Mouse (Mus musculus) cortical plate, adult 2 months (tissue): Measurements from ENCODE around the gene Tyk2.

Experiments
- CTCF ChIP-seq: fragments of 200-500 bp; IDR thresholded peaks from 2 replicates; pipeline ENCODE4 v1.5.1; 2011; ENCODE audit warnings: mild to moderate bottlenecking, control low read depth, low read length; ENCODE audit not compliant: insufficient read depth; ENCODE audit errors: extremely low read depth
- POLR2A ChIP-seq: fragments of 200-500 bp; IDR thresholded peaks from 2 replicates; pipeline ENCODE4 v1.6.1; 2011; ENCODE audit warnings: mild to moderate bottlenecking, low read length, control low read depth; ENCODE audit not compliant: insufficient read depth; ENCODE audit errors: extremely low read depth

DNA sequence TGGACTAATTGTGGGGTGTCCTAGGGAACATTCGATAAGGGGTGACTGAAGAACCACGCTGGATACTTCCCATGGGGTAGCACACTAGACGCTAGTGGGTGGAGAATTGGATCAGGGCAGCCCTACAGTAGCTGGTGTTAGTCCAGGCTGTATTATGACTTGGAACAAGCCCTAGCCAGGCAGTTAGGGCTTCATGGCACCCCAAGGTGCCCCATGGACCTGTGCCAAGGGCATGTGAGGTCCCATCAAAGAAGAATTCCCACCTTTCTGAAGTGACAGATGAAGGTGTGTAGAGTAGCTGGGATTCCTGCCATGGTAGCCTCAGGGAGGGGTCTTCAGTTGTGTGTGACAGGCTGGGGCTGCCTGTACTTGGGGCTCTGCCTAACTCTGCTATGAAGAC, 35.5 kb upstream of the Tyk2 start:
- TF ChIP-seq CTCF = no peak
- TF ChIP-seq POLR2A = no peak
